Mouse (Mus musculus): ENCODE results near the gene Spice1.

Spice1 gene

DNA sequence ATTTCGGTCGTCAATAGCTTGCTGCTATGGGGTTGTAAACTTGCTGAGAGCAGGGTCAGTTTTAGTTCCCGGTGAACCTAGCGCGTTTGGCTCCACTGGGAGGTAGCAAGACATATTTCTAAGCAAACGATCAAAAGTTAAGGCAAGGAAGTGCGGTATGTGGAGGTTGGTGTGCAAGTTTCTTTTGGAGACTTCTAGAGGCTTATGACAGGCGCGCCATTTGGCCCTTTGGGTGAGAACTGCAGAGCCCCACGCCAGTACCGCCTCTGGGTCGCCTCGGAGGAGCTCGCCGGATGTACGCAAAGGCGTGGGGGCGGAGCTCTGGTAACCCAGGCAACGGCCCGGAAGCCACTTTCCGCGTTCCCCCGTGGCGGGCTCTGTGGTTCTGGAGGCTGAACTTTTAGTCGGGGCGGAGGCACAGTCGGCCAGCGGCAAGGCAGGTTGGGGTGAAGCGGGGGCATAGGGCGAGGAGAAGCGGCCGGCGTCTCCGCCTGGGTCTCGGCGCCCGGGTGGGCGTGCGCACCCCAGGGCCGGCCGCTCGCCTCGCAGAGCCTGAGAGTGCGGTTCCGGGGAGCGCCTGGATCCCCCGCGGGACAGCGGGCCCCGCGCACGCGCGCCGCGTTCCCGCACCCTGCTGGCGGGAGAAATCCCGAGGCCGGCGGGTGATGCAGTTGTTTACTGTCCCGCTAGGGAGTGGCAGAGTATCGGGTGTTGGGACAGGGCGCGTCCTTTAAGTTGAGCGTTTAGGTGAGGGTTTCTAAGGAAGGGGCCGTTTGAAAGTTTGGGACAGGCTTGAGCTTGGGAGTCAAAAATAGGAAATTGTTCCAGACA, at the start of gene Spice1:
Spice1 (plus strand) TSS at position 51 of the 831 bp plus-strand sequence.
- peak; percentile 86 for DNase-seq (ENCODE audit: low read depth, low spot score)

- no peak for DNase-seq (ENCODE audit: low read depth, low spot score)
Measured at GRCm38 (mm10) chr16:44299438-44300093, 47.4 kb upstream of the Spice1 start.

- DNase-seq (ENCODE audit: low read depth, low spot score): no peak
Measured at GRCm38 (mm10) chr16:44302126-44302892, 44.6 kb upstream of the Spice1 start.

- no peak for DNase-seq (ENCODE audit: low read depth, low spot score)
Measured at GRCm38 (mm10) chr16:44303822-44304221, 43.1 kb upstream of the Spice1 start.

DNA sequence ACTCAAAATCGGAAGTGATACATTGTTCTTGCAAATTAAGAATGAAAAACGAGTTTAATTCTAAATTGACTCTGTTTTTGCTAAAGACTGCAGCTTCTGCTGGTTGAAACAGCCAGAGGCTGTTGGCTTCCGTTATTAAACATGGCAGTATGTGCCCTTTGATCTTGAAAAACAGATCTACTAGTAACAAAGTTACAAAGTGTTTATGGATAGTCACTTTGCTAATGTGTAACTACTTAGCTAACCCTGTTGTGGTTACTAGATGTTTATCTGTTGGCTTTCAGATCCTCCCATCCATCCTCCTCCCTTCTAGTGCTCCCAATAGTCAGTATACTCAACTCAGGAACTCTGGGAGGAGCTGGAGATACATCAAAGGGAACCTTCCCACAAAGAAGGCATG, 41.3 kb upstream of the Spice1 start:
- no peak for DNase-seq (ENCODE audit: low read depth, low spot score)

GRCm38 (mm10) chr16:44313422-44313821, 33.5 kb upstream of the Spice1 start:
- DNase-seq (ENCODE audit: low read depth, low spot score): no peak

- no peak for DNase-seq (ENCODE audit: low read depth, low spot score)
Measured at GRCm38 (mm10) chr16:44316350-44316749, 30.6 kb upstream of the Spice1 start.

DNA sequence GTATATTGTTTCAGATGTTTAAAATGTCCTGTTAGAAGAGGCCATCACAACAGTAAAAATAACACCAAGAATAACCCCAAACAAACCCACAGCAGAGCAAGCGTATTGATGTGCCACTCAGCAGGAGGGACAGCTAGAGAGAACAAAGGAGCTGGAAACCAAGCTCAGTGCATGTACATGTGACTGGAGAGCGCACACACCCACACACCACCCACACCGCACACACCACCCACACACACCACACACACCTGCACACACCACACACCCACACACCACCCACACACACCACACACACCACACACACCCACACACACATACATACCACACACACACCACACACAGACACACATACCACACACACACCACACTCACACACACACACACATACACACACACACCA, 26.7 kb upstream of the Spice1 start:
- DNase-seq (ENCODE audit: low read depth, low spot score): no peak

GRCm38 (mm10) chr16:44328644-44329043, 18.3 kb upstream of the Spice1 start:
- no peak for DNase-seq (ENCODE audit: low read depth, low spot score)

- DNase-seq (ENCODE audit: low read depth, low spot score): no peak
Measured at GRCm38 (mm10) chr16:44330657-44331056, 16.3 kb upstream of the Spice1 start.

- no peak for DNase-seq (ENCODE audit: low read depth, low spot score)
Measured at GRCm38 (mm10) chr16:44331154-44331553, 15.8 kb upstream of the Spice1 start.

DNA sequence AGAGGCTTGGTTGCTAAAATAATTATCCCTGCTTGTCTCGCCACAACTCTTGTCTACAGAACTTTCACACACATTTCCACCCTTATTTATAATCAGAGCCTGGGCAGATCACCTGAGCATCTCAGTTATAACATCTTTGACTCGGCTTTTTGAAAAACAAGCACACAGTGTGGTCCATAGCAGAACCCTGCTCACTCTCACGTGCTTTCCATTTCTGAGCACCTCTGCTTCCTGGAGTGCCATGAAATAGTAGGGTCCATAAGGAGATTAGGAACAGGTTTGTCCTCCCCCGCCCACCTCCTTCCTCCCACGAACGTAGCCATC, 15.3 kb upstream of the Spice1 start:
- no peak for DNase-seq (ENCODE audit: low read depth, low spot score)

- DNase-seq (ENCODE audit: low read depth, low spot score): no peak
Measured at GRCm38 (mm10) chr16:44331995-44332860, 14.7 kb upstream of the Spice1 start.

DNA sequence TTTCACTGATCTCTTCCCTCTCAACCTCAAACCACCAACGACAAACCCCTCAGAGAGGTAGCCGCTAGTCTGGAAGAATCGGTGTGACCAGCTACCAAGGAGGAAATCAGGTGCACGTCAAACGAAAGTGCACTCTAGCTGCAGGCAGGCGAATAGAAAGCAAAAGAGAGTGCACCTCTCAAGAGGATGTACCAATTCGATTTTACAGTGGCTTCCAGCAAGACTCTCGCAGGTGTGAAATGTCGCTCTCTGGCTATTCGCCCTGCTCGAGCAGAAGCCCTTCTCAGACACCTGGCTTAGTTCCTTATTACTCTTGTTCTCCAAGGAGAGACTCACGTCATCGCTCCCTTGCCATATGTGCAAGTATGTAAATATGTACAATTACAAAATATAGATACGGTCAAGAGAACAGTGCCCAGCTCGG, 14.0 kb upstream of the Spice1 start, which contains the start of gene Sidt1:
Sidt1 (minus strand) TSS at position 336 of the 424 bp plus-strand sequence.
- DNase-seq (ENCODE audit: low read depth, low spot score): no peak

GRCm38 (mm10) chr16:44337541-44337940, 9.4 kb upstream of the Spice1 start:
- DNase-seq (ENCODE audit: low read depth, low spot score): no peak

DNA sequence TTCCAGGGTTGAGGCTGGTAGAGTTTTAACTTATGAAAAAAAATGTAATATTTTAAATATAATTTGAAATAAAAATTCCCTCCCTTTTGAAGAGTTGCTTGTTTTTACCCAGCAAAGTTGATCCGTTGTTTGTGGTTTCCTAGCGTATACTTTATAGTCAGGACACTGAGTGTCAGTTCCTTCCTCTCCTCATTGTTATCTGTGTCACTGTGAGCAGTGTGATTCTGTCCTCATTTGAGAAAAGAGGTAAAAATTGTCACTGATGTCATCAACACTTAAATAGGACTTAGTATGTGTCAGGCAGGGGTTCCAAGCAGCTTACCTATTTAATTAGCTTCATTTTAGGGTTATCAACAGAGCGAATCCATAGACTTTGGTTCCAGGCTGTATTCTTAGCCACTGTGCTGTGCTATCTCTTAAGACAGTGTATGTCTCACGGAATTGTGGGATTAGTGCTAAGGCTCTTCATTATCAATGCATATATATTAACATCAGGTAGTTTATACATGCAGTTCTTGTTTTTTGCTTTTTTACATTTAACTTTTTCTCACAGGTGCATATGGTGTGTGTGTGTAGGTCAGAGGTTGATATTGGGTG, 3.0 kb downstream of the Spice1 start:
- DNase-seq (ENCODE audit: low read depth, low spot score): no peak

- DNase-seq (ENCODE audit: low read depth, low spot score): no peak
Measured at GRCm38 (mm10) chr16:44356291-44356690, 9.4 kb downstream of the Spice1 start.

GRCm38 (mm10) chr16:44357571-44358268, 10.8 kb downstream of the Spice1 start:
- peak; percentile 77 for DNase-seq (ENCODE audit: low read depth, low spot score)

- peak; percentile 45 for DNase-seq (ENCODE audit: low read depth, low spot score)
Measured at GRCm38 (mm10) chr16:44361921-44362890, 15.3 kb downstream of the Spice1 start.

All from c-Kit-negative CD71-positive TER-119-positive erythroid progenitor cells, embryonic 14.5 days (primary cell).